Mouse (Mus musculus) neural tube, embryonic 12.5 days (tissue): ENCODE results near the gene Psmb8. TPM values are rescaled to one million over a fixed set of nuclear protein-coding genes. Genes with fewer than 3 reads are reported as not detected.
A peak's percentile ranks its signal among the peaks of the same experiment; 100 is the strongest.

Experiments
- ATAC-seq: fragments of 200-750 bp; cut with Nextera tagmentation; 2 replicates; pipeline ENCODE4 v1.8.0; 2017; ENCODE audit warnings: low read depth, mild to moderate bottlenecking, moderate TSS enrichment, moderate library complexity; ENCODE audit not compliant: low FRiP score
- H3K27ac ChIP-seq: fragments of 300-500 bp; sonication (generic); 2 replicates; pipeline ENCODE4 v1.5.1; 2016
- H3K27me3 ChIP-seq: fragments of 300-500 bp; sonication (generic); replicated peaks from 2 replicates; pipeline ENCODE4 v1.6.1; 2016; ENCODE audit warnings: mild to moderate bottlenecking
- H3K36me3 ChIP-seq: fragments of 300-500 bp; sonication (generic); 2 replicates; pipeline ENCODE4 v1.6.1; 2016; ENCODE audit warnings: mild to moderate bottlenecking
- H3K4me1 ChIP-seq: fragments of 300-500 bp; sonication (generic); 2 replicates; pipeline ENCODE4 v1.6.1; 2016
- H3K4me2 ChIP-seq: fragments of 300-500 bp; sonication (generic); replicated peaks from 2 replicates; pipeline ENCODE4 v1.6.1; 2016; ENCODE audit warnings: mild to moderate bottlenecking
- H3K4me3 ChIP-seq: fragments of 300-500 bp; sonication (generic); 2 replicates; pipeline ENCODE4 v1.5.1; 2016
- H3K9ac ChIP-seq: fragments of 300-500 bp; sonication (generic); 2 replicates; pipeline ENCODE4 v1.6.1; 2016; ENCODE audit warnings: mild to moderate bottlenecking
- H3K9me3 ChIP-seq: fragments of 300-500 bp; sonication (generic); 2 replicates; pipeline ENCODE4 v1.6.1; 2016; ENCODE audit warnings: mild to moderate bottlenecking
- WGBS: fragments of 180-500 bp; shearing (Covaris S2); methylation state at CpG from one replicate; pipeline ENCODE4 v1.1.7; 2016; 5-methylcytosine and 5-hydroxymethylcytosine counted together
- polyA plus RNA-seq: library from polyadenylated mRNA; unstranded; fragments of >200 nt; fragmentation: Nextera tagmentation; extraction: Ambion mirVana; gene quantifications from 2 replicates; pipeline ENCODE4 v1.2.1, GENCODE M21; 2016

The Psmb8 gene
- polyA plus RNA-seq, 1 experiment from 2014 or later: 2.3 TPM

GRCm38 (mm10) chr17:34197904-34198520 lies 491 bp downstream of the Psmb8 start:
- 1% methylated on average over 32 of the region's 32 CpGs for WGBS
- peak overlapping the region; percentile 57 for H3K4me2 ChIP-seq

GRCm38 (mm10) chr17:34198521-34198912 lies 996 bp downstream of the Psmb8 start:
- H3K9ac ChIP-seq: no peak overlapping the region
- ATAC-seq: no peak
- H3K4me1 ChIP-seq: peaks cover 10% of the 10 kb centered on the region
- H3K4me2 ChIP-seq: peak overlapping the region; percentile 57
- H3K9me3 ChIP-seq: no peaks in the 10 kb centered on the region
- H3K4me3 ChIP-seq: peak overlapping the region; percentile 27
- no peak overlapping the region for H3K27ac ChIP-seq
- WGBS: 10% methylated on average over 11 of the region's 11 CpGs
- no peaks in the 10 kb centered on the region for H3K36me3 ChIP-seq
- peaks cover 72% of the 10 kb centered on the region for H3K27me3 ChIP-seq

More at GRCm38 (mm10) chr17:34197904-34198520, 491 bp downstream of the Psmb8 start:
- peaks cover 74% of the 10 kb centered on the region for H3K27me3 ChIP-seq
- H3K27ac ChIP-seq: no peak overlapping the region
- H3K36me3 ChIP-seq: no peaks in the 10 kb centered on the region
- H3K9ac ChIP-seq: no peak overlapping the region
- H3K9me3 ChIP-seq: no peaks in the 10 kb centered on the region
- peak overlapping the region; percentile 27 for H3K4me3 ChIP-seq
- no peak for ATAC-seq
- peaks cover 10% of the 10 kb centered on the region for H3K4me1 ChIP-seq

GRCm38 (mm10) chr17:34199050-34199619 lies 1.6 kb downstream of the Psmb8 start:
- H3K27ac ChIP-seq: no peak overlapping the region
- 68% methylated on average over 12 of the region's 12 CpGs for WGBS
- H3K4me1 ChIP-seq: peaks cover 10% of the 10 kb centered on the region
- H3K9me3 ChIP-seq: no peaks in the 10 kb centered on the region
- no peak overlapping the region for H3K9ac ChIP-seq
- no peak for ATAC-seq
- no peak overlapping the region for H3K4me2 ChIP-seq
- H3K27me3 ChIP-seq: peaks cover 71% of the 10 kb centered on the region
- no peak overlapping the region for H3K4me3 ChIP-seq
- H3K36me3 ChIP-seq: no peaks in the 10 kb centered on the region

GRCm38 (mm10) chr17:34200047-34200446 lies 2.5 kb downstream of the Psmb8 start:
- Histone ChIP-seq H3K9ac (no peak overlapping the region), H3K36me3 (no peaks in the 10 kb centered on the region), H3K27ac (no peak overlapping the region), H3K27me3 (peaks cover 67% of the 10 kb centered on the region), H3K4me3 (no peak overlapping the region), H3K9me3 (no peaks in the 10 kb centered on the region), H3K4me2 (no peak overlapping the region), H3K4me1 (peaks cover 16% of the 10 kb centered on the region)
- ATAC-seq: no peak
- 88% methylated on average over 10 of the region's 10 CpGs for WGBS

- Histone ChIP-seq H3K9me3 (no peaks in the 10 kb centered on the region), H3K4me1 (peaks cover 20% of the 10 kb centered on the region), H3K4me3 (no peak overlapping the region), H3K9ac (no peak overlapping the region), H3K27ac (no peak overlapping the region), H3K36me3 (no peaks in the 10 kb centered on the region), H3K4me2 (no peak overlapping the region), H3K27me3 (peaks cover 68% of the 10 kb centered on the region)
- WGBS: 86% methylated on average over 16 of the region's 16 CpGs
- no peak for ATAC-seq
Observed at GRCm38 (mm10) chr17:34200772-34201505, 3.4 kb downstream of the Psmb8 start.

GRCm38 (mm10) chr17:34201506-34202055 lies 4.1 kb downstream of the Psmb8 start:
- Histone ChIP-seq H3K36me3 (no peaks in the 10 kb centered on the region), H3K4me1 (peaks cover 20% of the 10 kb centered on the region), H3K27ac (no peak overlapping the region), H3K9ac (no peak overlapping the region), H3K27me3 (peaks cover 65% of the 10 kb centered on the region), H3K9me3 (no peaks in the 10 kb centered on the region), H3K4me2 (no peak overlapping the region), H3K4me3 (no peak overlapping the region)
- no peak for ATAC-seq
- 69% methylated on average over 7 of the region's 7 CpGs for WGBS

GRCm38 (mm10) chr17:34202760-34203442 lies 5.4 kb downstream of the Psmb8 start:
- 0 out of 2 replicates have a peak, but pooled peaks have one; percentile 22 for ATAC-seq
- Histone ChIP-seq H3K27ac (no peak overlapping the region), H3K4me2 (no peak overlapping the region), H3K9me3 (no peaks in the 10 kb centered on the region), H3K36me3 (no peaks in the 10 kb centered on the region), H3K27me3 (peaks cover 58% of the 10 kb centered on the region), H3K9ac (no peak overlapping the region), H3K4me1 (peaks cover 15% of the 10 kb centered on the region), H3K4me3 (no peak overlapping the region)
- 88% methylated on average over 4 of the region's 4 CpGs for WGBS

GRCm38 (mm10) chr17:34203444-34203843 lies 5.9 kb downstream of the Psmb8 start, which contains the start of gene Tap2:
Gene Tap2 (plus strand): TSS chr17:34203527.
- peaks cover 54% of the 10 kb centered on the region for H3K27me3 ChIP-seq
- H3K9me3 ChIP-seq: no peaks in the 10 kb centered on the region
- peaks cover 10% of the 10 kb centered on the region; the same call in 1 of the 2 replicates for H3K4me1 ChIP-seq
- H3K4me3 ChIP-seq: peak within 1 kb of the TSS; percentile 59
- H3K9ac ChIP-seq: peak within 1 kb of the TSS; percentile 58
- peak within 1 kb of the TSS; percentile 95 for H3K4me2 ChIP-seq
- H3K27ac ChIP-seq: no peak within 1 kb of the TSS
- no peaks in the 10 kb centered on the region for H3K36me3 ChIP-seq
- ATAC-seq: no peak
- 57% methylated on average over 5 of the region's 5 CpGs for WGBS

- Histone ChIP-seq H3K4me3 (peak overlapping the region; percentile 59), H3K4me2 (peak overlapping the region; percentile 95), H3K36me3 (no peaks in the 10 kb centered on the region), H3K9me3 (no peaks in the 10 kb centered on the region), H3K27ac (no peak overlapping the region), H3K4me1 (peaks cover 10% of the 10 kb centered on the region; the same call in 1 of the 2 replicates), H3K9ac (peak overlapping the region; percentile 58), H3K27me3 (peaks cover 44% of the 10 kb centered on the region)
- WGBS: under 1% methylated on average over 44 of the region's 44 CpGs
- ATAC-seq: peak; percentile 32; the same call in 1 of the 2 replicates
Observed at GRCm38 (mm10) chr17:34204303-34205010, 6.9 kb downstream of the Psmb8 start.

GRCm38 (mm10) chr17:34205021-34205745 lies 7.7 kb downstream of the Psmb8 start:
- H3K27ac ChIP-seq: no peak overlapping the region
- H3K27me3 ChIP-seq: peaks cover 39% of the 10 kb centered on the region
- H3K9ac ChIP-seq: peak overlapping the region; percentile 58
- H3K4me3 ChIP-seq: peak overlapping the region; percentile 59
- H3K4me1 ChIP-seq: peaks cover 10% of the 10 kb centered on the region; the same call in 1 of the 2 replicates
- H3K36me3 ChIP-seq: no peaks in the 10 kb centered on the region
- peak overlapping the region; percentile 95 for H3K4me2 ChIP-seq
- 10% methylated on average over 18 of the region's 18 CpGs for WGBS
- H3K9me3 ChIP-seq: peaks cover 3% of the 10 kb centered on the region; the same call in 1 of the 2 replicates
- peak; percentile 21; the same call in 1 of the 2 replicates for ATAC-seq
